Mouse (Mus musculus): ENCODE results near the gene Serpinf1. TPM values are rescaled to one million over a fixed set of nuclear protein-coding genes. Genes with fewer than 3 reads are reported as not detected.

Serpinf1 gene
- polyA plus RNA-seq, 1 experiment from 2014 or later = 54.2 TPM

GRCm38 (mm10) chr11:75463624-75464023 is 41.1 kb upstream of the Serpinf1 start:
- Histone ChIP-seq H3K36me3 (ENCODE audit: control insufficient read depth, insufficient read depth, low read length) (peaks cover 4% of the 10 kb centered on the region; the same call in 1 of the 2 replicates), H3K9me3 (ENCODE audit: control insufficient read depth, low read depth, low read length) (no peaks in the 10 kb centered on the region), H3K9ac (replicated peaks; ENCODE audit: low read depth, low read length) (no peak overlapping the region), H3K4me3 (ENCODE audit: low read depth, low read length) (no peak overlapping the region), H3K27ac (ENCODE audit: low read length) (peak overlapping the region; percentile 17; the same call in 1 of the 2 replicates), H3K4me1 (ENCODE audit: control insufficient read depth, insufficient read depth, low read length) (peaks cover 37% of the 10 kb centered on the region), H3K27me3 (ENCODE audit: control insufficient read depth, insufficient read depth, low read length) (no peaks in the 10 kb centered on the region), H3K4me2 (replicated peaks; ENCODE audit: low read depth, low read length) (peak overlapping the region; percentile 99; the same call in 1 of the 2 replicates)
- no peak for ATAC-seq (ENCODE audit: insufficient number of reproducible peaks, insufficient read depth, low FRiP score, low read depth)
- 61% methylated on average over 4 of the region's 4 CpGs for WGBS

DNA sequence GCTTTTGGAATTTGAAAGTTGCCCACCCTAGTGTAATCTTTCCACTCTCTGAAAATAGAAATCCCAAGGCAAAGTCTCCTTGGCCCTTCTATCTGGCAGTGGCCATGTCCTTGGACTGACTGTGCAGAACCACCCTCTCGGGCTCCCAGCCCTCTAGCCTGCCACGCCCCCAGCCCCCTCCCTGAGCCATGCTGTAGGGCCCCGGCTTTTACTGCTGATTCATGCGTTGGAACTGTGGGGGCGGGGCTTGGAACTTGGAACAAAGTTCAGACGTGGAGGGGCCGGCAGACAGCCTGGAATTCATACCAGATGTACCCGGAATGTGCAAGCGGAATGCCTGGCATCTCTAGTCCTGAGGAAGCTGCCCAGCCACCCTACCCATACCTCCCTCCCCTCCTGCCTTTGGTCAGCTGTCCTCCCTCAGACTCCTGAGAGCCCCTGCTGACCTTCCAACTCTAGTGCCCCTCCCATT is 40.4 kb upstream of the Serpinf1 start:
- peak overlapping the region; percentile 79 for H3K4me3 ChIP-seq (ENCODE audit: low read depth, low read length)
- peaks cover 32% of the 10 kb centered on the region for H3K4me1 ChIP-seq (ENCODE audit: control insufficient read depth, insufficient read depth, low read length)
- H3K36me3 ChIP-seq (ENCODE audit: control insufficient read depth, insufficient read depth, low read length) = peaks cover 4% of the 10 kb centered on the region; the same call in 1 of the 2 replicates
- peak; percentile 20 for ATAC-seq (ENCODE audit: insufficient number of reproducible peaks, insufficient read depth, low FRiP score, low read depth)
- H3K4me2 ChIP-seq (replicated peaks; ENCODE audit: low read depth, low read length) = peak overlapping the region; percentile 99
- H3K27me3 ChIP-seq (ENCODE audit: control insufficient read depth, insufficient read depth, low read length) = no peaks in the 10 kb centered on the region
- WGBS = 3% methylated on average over 9 of the region's 9 CpGs
- no peaks in the 10 kb centered on the region for H3K9me3 ChIP-seq (ENCODE audit: control insufficient read depth, low read depth, low read length)
- no peak overlapping the region for H3K9ac ChIP-seq (replicated peaks; ENCODE audit: low read depth, low read length)
- H3K27ac ChIP-seq (ENCODE audit: low read length) = peak overlapping the region; percentile 86; the same call in 1 of the 2 replicates

DNA sequence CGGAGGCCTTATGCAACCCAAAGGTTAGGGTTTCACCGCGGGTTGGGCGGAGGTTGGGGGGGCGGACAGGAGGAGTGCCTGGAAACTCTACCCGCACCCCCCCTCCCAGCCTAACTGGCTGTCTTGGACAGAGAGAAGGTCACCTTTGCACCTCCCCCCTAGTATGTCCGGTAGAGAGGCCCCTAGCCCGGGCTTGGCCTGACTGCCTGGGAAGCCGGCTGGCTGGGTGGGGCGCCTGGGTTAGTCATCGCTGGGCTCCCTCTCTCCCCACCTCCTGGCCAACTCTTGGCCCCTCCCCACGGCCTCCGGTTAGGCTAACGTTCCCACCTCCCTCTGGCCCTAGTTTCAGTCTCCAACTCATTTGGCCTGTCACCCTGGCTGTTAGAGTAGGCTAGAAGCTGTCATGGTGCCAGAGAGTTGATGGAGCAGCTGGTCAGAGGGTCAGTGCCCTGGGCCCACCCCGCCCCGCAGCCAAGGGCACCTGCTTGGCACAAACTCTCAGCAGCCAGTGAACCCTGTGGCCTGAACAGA is 39.8 kb upstream of the Serpinf1 start:
- Histone ChIP-seq H3K36me3 (ENCODE audit: control insufficient read depth, insufficient read depth, low read length) (peaks cover 4% of the 10 kb centered on the region; the same call in 1 of the 2 replicates), H3K4me3 (ENCODE audit: low read depth, low read length) (peak overlapping the region; percentile 79), H3K27ac (ENCODE audit: low read length) (peak overlapping the region; percentile 86), H3K27me3 (ENCODE audit: control insufficient read depth, insufficient read depth, low read length) (no peaks in the 10 kb centered on the region), H3K4me1 (ENCODE audit: control insufficient read depth, insufficient read depth, low read length) (peaks cover 27% of the 10 kb centered on the region), H3K9me3 (ENCODE audit: control insufficient read depth, low read depth, low read length) (no peaks in the 10 kb centered on the region), H3K9ac (replicated peaks; ENCODE audit: low read depth, low read length) (peak overlapping the region; percentile 45; the same call in 1 of the 2 replicates), H3K4me2 (replicated peaks; ENCODE audit: low read depth, low read length) (peak overlapping the region; percentile 99)
- 0 out of 2 replicates have a peak, but pooled peaks have one; percentile 5 for ATAC-seq (ENCODE audit: insufficient number of reproducible peaks, insufficient read depth, low FRiP score, low read depth)
- 4% methylated on average over 16 of the region's 16 CpGs for WGBS

DNA sequence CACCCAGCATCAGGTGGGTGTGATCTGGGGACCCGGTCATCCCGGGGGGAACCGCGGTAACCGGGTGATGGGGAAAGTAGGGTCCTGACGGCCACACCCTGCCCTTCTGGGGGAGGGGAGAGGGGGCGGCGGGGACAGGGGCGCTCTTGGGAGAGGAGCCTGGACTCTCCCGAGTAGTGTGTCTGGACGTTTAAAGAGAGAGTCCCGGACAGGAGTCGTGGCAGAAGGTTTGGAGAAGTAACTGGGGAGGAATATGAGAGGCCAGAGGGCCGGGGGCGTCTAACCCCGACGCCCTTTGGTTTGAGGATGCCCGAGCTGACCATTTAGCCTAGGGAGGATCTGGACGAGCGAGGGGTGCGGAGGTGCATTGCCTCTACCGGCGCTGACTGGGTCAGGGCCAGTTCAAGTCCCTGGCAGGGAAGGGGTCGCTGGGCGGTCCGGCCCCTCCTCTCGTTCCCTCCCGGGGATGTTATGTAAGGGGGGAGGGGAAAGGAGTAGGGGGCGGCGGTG is 39.3 kb upstream of the Serpinf1 start:
- no peak for ATAC-seq (ENCODE audit: insufficient number of reproducible peaks, insufficient read depth, low FRiP score, low read depth)
- Histone ChIP-seq H3K4me2 (replicated peaks; ENCODE audit: low read depth, low read length) (peak overlapping the region; percentile 99), H3K9ac (replicated peaks; ENCODE audit: low read depth, low read length) (peak overlapping the region; percentile 45; the same call in 1 of the 2 replicates), H3K27me3 (ENCODE audit: control insufficient read depth, insufficient read depth, low read length) (no peaks in the 10 kb centered on the region), H3K36me3 (ENCODE audit: control insufficient read depth, insufficient read depth, low read length) (peaks cover 4% of the 10 kb centered on the region; the same call in 1 of the 2 replicates), H3K9me3 (ENCODE audit: control insufficient read depth, low read depth, low read length) (no peaks in the 10 kb centered on the region), H3K27ac (ENCODE audit: low read length) (peak overlapping the region; percentile 86; the same call in 1 of the 2 replicates), H3K4me1 (ENCODE audit: control insufficient read depth, insufficient read depth, low read length) (peaks cover 27% of the 10 kb centered on the region), H3K4me3 (ENCODE audit: low read depth, low read length) (peak overlapping the region; percentile 79)
- WGBS = 1% methylated on average over 30 of the region's 30 CpGs

DNA sequence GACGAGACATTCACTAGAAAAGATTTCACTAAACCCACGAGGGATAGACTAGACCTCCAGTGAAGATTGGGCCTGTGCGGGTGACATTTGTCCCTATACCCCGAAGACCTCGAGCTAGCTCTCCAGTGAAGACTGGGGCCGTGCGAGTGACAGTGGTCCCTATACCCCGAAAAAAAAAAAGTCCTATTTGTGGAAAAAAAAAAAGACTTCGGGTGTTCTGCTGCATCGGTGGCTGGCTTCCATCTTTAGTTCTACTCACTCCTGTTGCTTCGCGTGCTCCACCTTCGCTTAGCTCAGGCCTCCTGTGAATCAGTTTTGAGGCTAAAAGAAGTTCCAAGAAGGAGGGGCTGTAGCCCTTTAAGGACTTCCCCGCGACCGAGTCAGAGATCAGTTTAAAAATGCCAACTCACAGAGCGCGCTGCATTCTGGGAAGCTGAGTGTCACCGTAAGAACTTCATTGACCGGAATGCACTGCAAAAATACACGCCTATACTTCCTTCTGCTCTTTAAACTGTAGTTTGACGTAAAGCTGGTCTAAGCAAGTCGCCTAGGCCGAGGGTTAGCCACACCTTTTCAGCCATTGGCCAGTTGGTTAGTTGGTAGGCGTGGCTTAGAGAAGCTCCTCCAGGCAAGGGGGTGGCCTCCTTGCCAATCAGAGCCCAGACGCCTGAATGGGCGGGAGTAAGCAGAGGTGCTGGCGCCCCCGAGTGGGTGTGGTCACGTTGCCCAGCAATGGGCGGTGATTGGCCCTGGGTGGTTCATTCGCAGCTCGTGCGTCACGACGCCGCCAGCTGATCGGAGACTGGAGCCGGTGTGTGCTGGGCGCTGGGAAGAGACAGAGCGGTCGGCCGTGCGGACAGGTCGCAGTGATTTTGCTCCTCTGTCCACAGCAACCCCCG is 38.6 kb upstream of the Serpinf1 start, which contains the start of gene Tlcd2:
Tlcd2 (plus strand) TSS at position 872 of the 899 bp plus-strand sequence.
- peak; percentile 93 for ATAC-seq (ENCODE audit: insufficient number of reproducible peaks, insufficient read depth, low FRiP score, low read depth)
- no peaks in the 10 kb centered on the region for H3K9me3 ChIP-seq (ENCODE audit: control insufficient read depth, low read depth, low read length)
- H3K36me3 ChIP-seq (ENCODE audit: control insufficient read depth, insufficient read depth, low read length) = peaks cover 4% of the 10 kb centered on the region; the same call in 1 of the 2 replicates
- peak within 1 kb of the TSS; percentile 49 for H3K9ac ChIP-seq (replicated peaks; ENCODE audit: low read depth, low read length)
- peak within 1 kb of the TSS; percentile 79 for H3K4me3 ChIP-seq (ENCODE audit: low read depth, low read length)
- no peaks in the 10 kb centered on the region for H3K27me3 ChIP-seq (ENCODE audit: control insufficient read depth, insufficient read depth, low read length)
- whole genome bisulfite sequencing = under 1% methylated on average over 46 of the region's 46 CpGs
- peak within 1 kb of the TSS; percentile 97 for H3K27ac ChIP-seq (ENCODE audit: low read length)
- H3K4me1 ChIP-seq (ENCODE audit: control insufficient read depth, insufficient read depth, low read length) = peaks cover 27% of the 10 kb centered on the region
- peak within 1 kb of the TSS; percentile 99 for H3K4me2 ChIP-seq (replicated peaks; ENCODE audit: low read depth, low read length)

DNA sequence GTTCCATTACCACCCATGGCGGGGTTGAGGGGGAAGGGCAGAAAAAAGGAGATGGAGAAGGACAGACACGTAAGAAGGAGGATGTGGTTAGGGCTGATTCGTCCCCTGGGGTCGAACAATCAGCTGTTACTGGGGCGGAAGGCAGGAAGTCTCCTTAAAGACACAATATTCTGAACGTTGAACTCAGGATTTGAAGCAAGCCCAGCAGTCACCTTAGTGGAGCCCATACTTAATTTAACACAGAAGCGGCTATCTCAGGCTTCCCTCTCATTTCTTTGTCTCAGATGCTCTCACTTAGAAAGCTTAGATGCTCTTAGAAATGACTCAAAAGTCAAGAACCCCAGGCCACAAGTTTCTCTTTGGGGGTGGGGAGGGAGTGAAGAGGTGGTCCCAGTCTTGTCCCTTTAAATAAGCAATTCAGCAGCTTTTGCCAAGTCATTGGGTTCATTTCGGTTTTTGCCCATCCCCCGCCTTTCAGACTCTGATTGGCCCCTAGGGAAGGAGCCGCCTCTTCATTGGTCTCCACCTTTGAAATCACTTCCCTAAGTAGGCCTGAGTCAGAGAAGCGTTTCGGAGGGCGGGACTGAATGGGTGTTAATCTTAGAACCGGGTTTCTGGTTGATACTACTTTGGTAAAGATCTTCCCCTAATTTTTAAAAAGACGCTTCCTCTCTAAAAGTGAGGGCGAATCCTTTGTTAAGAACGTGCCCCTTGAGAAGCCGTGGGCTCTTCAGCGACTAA is 37.8 kb upstream of the Serpinf1 start:
- H3K27ac ChIP-seq (ENCODE audit: low read length) = peak overlapping the region; percentile 97
- peak; percentile 39; the same call in 1 of the 2 replicates for ATAC-seq (ENCODE audit: insufficient number of reproducible peaks, insufficient read depth, low FRiP score, low read depth)
- WGBS = 5% methylated on average over 19 of the region's 19 CpGs
- H3K4me3 ChIP-seq (ENCODE audit: low read depth, low read length) = peak overlapping the region; percentile 79
- H3K4me2 ChIP-seq (replicated peaks; ENCODE audit: low read depth, low read length) = peak overlapping the region; percentile 82
- no peaks in the 10 kb centered on the region for H3K27me3 ChIP-seq (ENCODE audit: control insufficient read depth, insufficient read depth, low read length)
- H3K36me3 ChIP-seq (ENCODE audit: control insufficient read depth, insufficient read depth, low read length) = peaks cover 4% of the 10 kb centered on the region; the same call in 1 of the 2 replicates
- H3K9ac ChIP-seq (replicated peaks; ENCODE audit: low read depth, low read length) = peak overlapping the region; percentile 49
- H3K9me3 ChIP-seq (ENCODE audit: control insufficient read depth, low read depth, low read length) = no peaks in the 10 kb centered on the region
- H3K4me1 ChIP-seq (ENCODE audit: control insufficient read depth, insufficient read depth, low read length) = peaks cover 28% of the 10 kb centered on the region

- no peak overlapping the region for H3K9ac ChIP-seq (replicated peaks; ENCODE audit: low read depth, low read length)
- peak overlapping the region; percentile 79; the same call in 1 of the 2 replicates for H3K4me3 ChIP-seq (ENCODE audit: low read depth, low read length)
- ATAC-seq (ENCODE audit: insufficient number of reproducible peaks, insufficient read depth, low FRiP score, low read depth) = no peak
- H3K4me2 ChIP-seq (replicated peaks; ENCODE audit: low read depth, low read length) = peak overlapping the region; percentile 82
- H3K4me1 ChIP-seq (ENCODE audit: control insufficient read depth, insufficient read depth, low read length) = peaks cover 33% of the 10 kb centered on the region
- no peaks in the 10 kb centered on the region for H3K9me3 ChIP-seq (ENCODE audit: control insufficient read depth, low read depth, low read length)
- no peaks in the 10 kb centered on the region for H3K27me3 ChIP-seq (ENCODE audit: control insufficient read depth, insufficient read depth, low read length)
- peak overlapping the region; percentile 97 for H3K27ac ChIP-seq (ENCODE audit: low read length)
- H3K36me3 ChIP-seq (ENCODE audit: control insufficient read depth, insufficient read depth, low read length) = no peaks in the 10 kb centered on the region; the same call in 1 of the 2 replicates
- WGBS = 29% methylated on average over 5 of the region's 5 CpGs
These were observed 37.2 kb upstream of the Serpinf1 start for GRCm38 (mm10) chr11:75459751-75460102.

Data from stomach, embryonic 14.5 days (tissue).